Mouse (Mus musculus) embryonic facial prominence, embryonic 12.5 days (tissue): ENCODE measurements around the gene Rtl6. TPM values are rescaled to one million over a fixed set of nuclear protein-coding genes. Genes with fewer than 3 reads are reported as not detected.

Experiments
- ATAC-seq: fragments of 200-750 bp; cut with Nextera tagmentation; 2 replicates; pipeline ENCODE4 v1.8.0; 2017; ENCODE audit not compliant: insufficient number of reproducible peaks, insufficient read depth, low FRiP score, low TSS enrichment
- H3K27ac ChIP-seq: fragments of 300-500 bp; sonication (generic); 2 replicates; pipeline ENCODE4 v1.5.1; 2016; ENCODE audit warnings: mild to moderate bottlenecking
- H3K27me3 ChIP-seq: fragments of 300-500 bp; sonication (generic); 2 replicates; pipeline ENCODE4 v1.6.1; 2016; ENCODE audit warnings: mild to moderate bottlenecking, moderate library complexity
- H3K36me3 ChIP-seq: fragments of 300-500 bp; sonication (generic); 2 replicates; pipeline ENCODE4 v1.6.1; 2016; ENCODE audit warnings: mild to moderate bottlenecking
- H3K4me1 ChIP-seq: fragments of 300-500 bp; sonication (generic); 2 replicates; pipeline ENCODE4 v1.6.1; 2016
- H3K4me2 ChIP-seq: fragments of 300-500 bp; sonication (generic); replicated peaks from 2 replicates; pipeline ENCODE4 v1.6.1; 2016; ENCODE audit warnings: mild to moderate bottlenecking, moderate library complexity
- H3K4me3 ChIP-seq: fragments of 300-500 bp; sonication (generic); 2 replicates; pipeline ENCODE4 v1.5.1; 2016; ENCODE audit warnings: mild to moderate bottlenecking
- H3K9ac ChIP-seq: fragments of 300-500 bp; sonication (generic); 2 replicates; pipeline ENCODE4 v1.6.1; 2016; ENCODE audit warnings: mild to moderate bottlenecking, moderate library complexity
- H3K9me3 ChIP-seq: fragments of 300-500 bp; sonication (generic); 2 replicates; pipeline ENCODE4 v1.6.1; 2016; ENCODE audit warnings: mild to moderate bottlenecking, moderate library complexity
- WGBS: fragments of 180-500 bp; shearing (Covaris S2); methylation state at CpG from one replicate; pipeline ENCODE4 v1.1.7; 2016; 5-methylcytosine and 5-hydroxymethylcytosine counted together
- polyA plus RNA-seq: library from polyadenylated mRNA; unstranded; fragments of >200 nt; fragmentation: Nextera tagmentation; extraction: Ambion mirVana; gene quantifications from 2 replicates; pipeline ENCODE4 v1.2.1, GENCODE M21; 2016

The Rtl6 gene
- polyA plus RNA-seq, 1 experiment from 2014 or later = 31.2 TPM

DNA sequence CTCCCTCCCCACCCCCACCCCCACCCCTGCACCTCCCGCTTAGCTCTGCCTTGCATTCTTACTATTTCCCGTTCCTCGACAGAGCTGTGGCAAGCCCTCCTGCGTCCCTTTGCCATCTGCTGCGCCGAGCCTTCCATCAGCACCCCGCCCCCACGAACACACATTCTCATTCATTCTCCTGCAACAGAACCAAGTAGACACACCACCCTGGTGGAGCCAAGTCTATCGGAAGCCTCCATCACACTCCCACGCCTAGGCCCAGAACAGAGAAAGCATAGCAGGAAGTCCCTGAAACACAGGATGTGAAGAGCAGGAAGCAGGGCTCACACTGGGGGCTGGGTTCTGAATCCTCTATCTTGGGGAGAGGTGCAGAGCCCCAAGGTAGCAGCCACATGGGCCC, 51.6 kb downstream of the Rtl6 start:
- H3K9ac ChIP-seq = no peak overlapping the region
- H3K27ac ChIP-seq = no peak overlapping the region
- 84% methylated on average over 10 of the region's 10 CpGs for WGBS
- no peak for ATAC-seq
- H3K4me2 ChIP-seq = no peak overlapping the region
- no peaks in the 10 kb centered on the region for H3K27me3 ChIP-seq
- peaks cover 12% of the 10 kb centered on the region; the same call in 1 of the 2 replicates for H3K4me1 ChIP-seq
- no peaks in the 10 kb centered on the region for H3K36me3 ChIP-seq
- no peaks in the 10 kb centered on the region for H3K9me3 ChIP-seq
- H3K4me3 ChIP-seq = no peak overlapping the region

DNA sequence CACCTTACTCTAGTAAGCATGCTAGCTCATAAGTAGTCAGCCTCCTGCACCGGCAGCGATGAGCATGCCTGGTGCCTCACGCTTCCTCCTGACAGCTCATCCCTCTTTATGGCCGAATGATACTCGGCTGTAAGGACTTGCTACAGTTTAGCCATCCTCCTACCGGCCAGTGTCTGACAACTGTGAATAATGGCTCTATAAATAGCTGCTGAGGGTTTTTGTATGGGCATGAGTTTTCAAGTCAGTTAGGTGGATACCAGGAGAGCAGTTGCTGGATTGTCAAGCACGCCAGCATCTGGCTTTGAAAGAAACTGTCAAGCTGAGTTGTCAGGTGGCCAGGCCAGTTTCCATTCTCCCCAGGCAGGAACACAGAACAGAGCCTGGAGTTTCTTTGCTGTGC, 52.7 kb downstream of the Rtl6 start:
- Histone ChIP-seq H3K9me3 (no peaks in the 10 kb centered on the region), H3K36me3 (no peaks in the 10 kb centered on the region), H3K9ac (no peak overlapping the region), H3K27me3 (no peaks in the 10 kb centered on the region), H3K4me2 (no peak overlapping the region), H3K4me1 (peaks cover 10% of the 10 kb centered on the region; the same call in 1 of the 2 replicates), H3K4me3 (no peak overlapping the region), H3K27ac (no peak overlapping the region)
- ATAC-seq = no peak
- WGBS = 53% methylated on average over 7 of the region's 7 CpGs

Other genes with a start within 250 kb of the Rtl6 start
- 1.1 and 1.2 TPM in 2 replicates for gene Parvg, start 233.8 kb downstream of the Rtl6 start, polyA plus RNA-seq
- gene Shisal1, start 110.7 kb downstream of the Rtl6 start, polyA plus RNA-seq = 4.2 and 5.6 TPM in 2 replicates
- 20.4 and 20.7 TPM in 2 replicates for gene Prr5, start 111.8 kb upstream of the Rtl6 start, polyA plus RNA-seq
- gene Arhgap8, start 162.2 kb upstream of the Rtl6 start, polyA plus RNA-seq = 3.9 and 4.1 TPM in 2 replicates